11 mouse cellular contexts compared by ENCODE assay signal in genomic region chrX:17544860-17545492, GRCm38 (mm10). TPM values are rescaled to one million over a fixed set of nuclear protein-coding genes. Genes with fewer than 3 reads are reported as not detected.
DNase-seq lines count a peak whose midpoint lies in the region; ATAC-seq lines count a peak whose summit lies in the region.
"Had no signal": no experiment of that assay in that cellular context is flagged by ENCODE, and none has a peak within 500 bp of the region (broad histone marks: within the 10 kb centered on the region; RNA-seq: fewer than 3 reads in every experiment).

No protein-coding gene starts in this region.

- no peak overlapping the region for H3K4me3 ChIP-seq in embryonic facial prominence, embryonic 14.5 days (ENCODE audit: low read depth, low read length)
- no peak overlapping the region for H3K4me3 ChIP-seq in embryonic facial prominence, embryonic 10.5 days
- H3K4me3 ChIP-seq in forebrain, embryonic 16.5 days (replicated peaks; ENCODE audit: low read length) = no peak overlapping the region

- no peaks in the 10 kb centered on the region for H3K27me3 ChIP-seq in embryonic facial prominence, embryonic 14.5 days (replicated peaks; ENCODE audit: control insufficient read depth, insufficient read depth, low read length)
- no peaks in the 10 kb centered on the region for H3K27me3 ChIP-seq in embryonic facial prominence, embryonic 10.5 days (replicated peaks; ENCODE audit: low read depth, poor library complexity, severe bottlenecking)
- no peaks in the 10 kb centered on the region for H3K27me3 ChIP-seq in forebrain, embryonic 16.5 days (replicated peaks; ENCODE audit: control insufficient read depth, insufficient read depth, low read length)

- no peaks in the 10 kb centered on the region for H3K9me3 ChIP-seq in embryonic facial prominence, embryonic 14.5 days (ENCODE audit: control insufficient read depth, low read length)
- no peaks in the 10 kb centered on the region for H3K9me3 ChIP-seq in embryonic facial prominence, embryonic 10.5 days
- H3K9me3 ChIP-seq in forebrain, embryonic 16.5 days (ENCODE audit: control insufficient read depth, low read length) = no peaks in the 10 kb centered on the region

- peak; percentile 15 for DNase-seq in embryonic facial prominence, embryonic 14.5 days (ENCODE audit: low spot score)
- DNase-seq in embryonic facial prominence, embryonic 10.5 days (ENCODE audit: low spot score) = no peak
- DNase-seq in kidney, postnatal 36 days = peak; percentile 20 to 39
- no peak for DNase-seq in kidney, postnatal 10 days
- peak; percentile 90 for DNase-seq in adipocyte (ENCODE audit: low spot score)
- DNase-seq in urinary bladder, postnatal 10 days (ENCODE audit: low spot score) = no peak
- DNase-seq: adrenal gland, postnatal 14 days; gastrocnemius, postnatal 14 days had no signal

- H3K4me2 ChIP-seq in embryonic facial prominence, embryonic 14.5 days (ENCODE audit: low read depth, low read length) = no peak overlapping the region
- H3K4me2 ChIP-seq in forebrain, embryonic 16.5 days (ENCODE audit: low read length) = no peak overlapping the region

- H3K36me3 ChIP-seq in embryonic facial prominence, embryonic 14.5 days (ENCODE audit: control insufficient read depth, insufficient read depth, low read length) = no peaks in the 10 kb centered on the region
- H3K36me3 ChIP-seq in embryonic facial prominence, embryonic 10.5 days (replicated peaks) = no peaks in the 10 kb centered on the region
- H3K36me3 ChIP-seq in forebrain, embryonic 16.5 days (ENCODE audit: control insufficient read depth, insufficient read depth) = no peaks in the 10 kb centered on the region

- no peaks in the 10 kb centered on the region for H3K4me1 ChIP-seq in embryonic facial prominence, embryonic 14.5 days (ENCODE audit: control insufficient read depth, insufficient read depth, low read length)
- H3K4me1 ChIP-seq in embryonic facial prominence, embryonic 10.5 days = 0 out of 2 replicates have a peak, but pooled peaks cover 6% of the 10 kb centered on the region
- H3K4me1 ChIP-seq in forebrain, embryonic 16.5 days (replicated peaks; ENCODE audit: control insufficient read depth, insufficient read depth, low read length) = peaks cover 6% of the 10 kb centered on the region; the same call in 1 of the 2 replicates

- no peak overlapping the region for H3K9ac ChIP-seq in embryonic facial prominence, embryonic 14.5 days (ENCODE audit: low read depth, low read length)
- H3K9ac ChIP-seq in forebrain, embryonic 16.5 days (replicated peaks; ENCODE audit: low read depth, low read length) = no peak overlapping the region

- WGBS in embryonic facial prominence, embryonic 14.5 days = 27% methylated on average over 2 of the region's 2 CpGs
- 57% methylated on average over 2 of the region's 2 CpGs for WGBS in embryonic facial prominence, embryonic 10.5 days
- WGBS in forebrain, embryonic 16.5 days = 31% methylated on average over 2 of the region's 2 CpGs

- H3K27ac ChIP-seq in embryonic facial prominence, embryonic 14.5 days (replicated peaks; ENCODE audit: low read depth, low read length) = no peak overlapping the region
- no peak overlapping the region for H3K27ac ChIP-seq in embryonic facial prominence, embryonic 10.5 days (replicated peaks)
- H3K27ac ChIP-seq in forebrain, embryonic 16.5 days (ENCODE audit: low read length) = 0 out of 2 replicates have a peak overlapping the region, but pooled peaks have one; percentile 33

- no peak for ATAC-seq in embryonic facial prominence, embryonic 14.5 days (ENCODE audit: low read depth)
- ATAC-seq in forebrain, embryonic 16.5 days = peak; percentile 77
- no peak for ATAC-seq in megakaryocyte progenitor cell, adult 5-6 weeks (replicated peaks; ENCODE audit: poor library complexity)
- ATAC-seq: Patski had no signal

RNA-seq across cellular contexts. Expression of gene Fundc1, which starts 27.1 kb away (rescaled TPM):
- 58.6 and 65.2 TPM in 2 replicates for polyA plus RNA-seq in embryonic facial prominence, embryonic 14.5 days (2014; fragmentation: Nextera tagmentation; extraction: Ambion mirVana)
- 46.5 and 47.8 TPM in 2 replicates for polyA plus RNA-seq in embryonic facial prominence, embryonic 10.5 days (2016; fragmentation: Nextera tagmentation; extraction: Ambion mirVana)
- 60.5 and 70.8 TPM in 2 replicates for polyA plus RNA-seq in forebrain, embryonic 16.5 days (2015; fragmentation: Nextera tagmentation; extraction: Ambion mirVana)
- total RNA-seq in megakaryocyte progenitor cell, adult 5-6 weeks (2015) = 41.6 and 45.2 TPM in 2 replicates
- total RNA-seq in megakaryocyte progenitor cell, adult 5-6 weeks (2017) = 37.6 and 40.4 TPM in 2 replicates

Comparison
In these comparisons a context has a peak if more than half of its experiments do, and no peak if none do; other contexts are left out.
1. DNase-seq: peak in embryonic facial prominence, embryonic 14.5 days (single experiment), kidney, postnatal 36 days (2 of 2) and adipocyte (single experiment); none in embryonic facial prominence, embryonic 10.5 days (single experiment), kidney, postnatal 10 days (single experiment) and urinary bladder, postnatal 10 days (single experiment).